In the genomic region with DNA sequence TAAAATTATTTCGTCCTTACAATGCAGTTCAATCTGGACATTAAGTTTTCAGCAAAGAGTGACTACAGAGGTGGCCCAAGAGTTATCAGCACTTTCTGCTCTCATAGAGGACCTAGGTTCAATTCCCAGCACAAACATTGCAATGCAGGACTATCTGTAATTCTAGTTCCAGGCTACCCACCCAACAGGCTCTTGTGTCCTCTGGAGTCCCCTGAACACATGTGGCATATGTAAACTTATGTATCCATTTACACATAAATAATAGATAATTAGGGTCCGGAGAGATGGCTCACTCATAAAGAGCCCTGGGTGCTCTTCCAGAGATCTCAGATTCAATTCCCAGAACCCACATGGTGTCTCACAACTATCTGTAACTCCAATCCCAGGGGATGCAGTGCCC, we compare ENCODE assay signal across 26 mouse cellular contexts.
"Had no signal": no experiment of that assay in that cellular context is flagged by ENCODE, and none has a peak within 500 bp of the region (broad histone marks: within the 10 kb centered on the region; RNA-seq: fewer than 3 reads in every experiment).

No protein-coding gene starts in this region.

- H3K27ac ChIP-seq: gastrocnemius, adult 2 months; heart, embryonic 10.5 days; hindbrain, embryonic 10.5 days; hindbrain, embryonic 12.5 days; hindbrain, embryonic 14.5 days; intestine, embryonic 15.5 days; layer of hippocampus, adult 2 months; left cerebral cortex, adult 2 months; limb, embryonic 10.5 days; limb, embryonic 12.5 days; liver, embryonic 13.5 days; liver, embryonic 15.5 days had no signal

- H3K4me3 ChIP-seq: gastrocnemius, adult 2 months; heart, embryonic 10.5 days; heart, embryonic 12.5 days; hindbrain, embryonic 10.5 days; hindbrain, embryonic 12.5 days; intestine, embryonic 15.5 days; layer of hippocampus, adult 2 months; left cerebral cortex, adult 2 months; limb, embryonic 10.5 days; limb, embryonic 12.5 days; liver, embryonic 13.5 days; liver, embryonic 15.5 days had no signal

- H3K9ac ChIP-seq: heart, embryonic 12.5 days; hindbrain, embryonic 12.5 days; hindbrain, embryonic 14.5 days; intestine, embryonic 15.5 days; limb, embryonic 12.5 days; liver, embryonic 13.5 days; liver, embryonic 15.5 days had no signal

- H3K27me3 ChIP-seq: heart, embryonic 12.5 days; hindbrain, embryonic 12.5 days; intestine, embryonic 15.5 days; limb, embryonic 12.5 days; liver, embryonic 13.5 days; liver, embryonic 15.5 days had no signal

- DNase-seq: gastrocnemius, adult 2 months; gastrocnemius, postnatal 10 days; gastrocnemius, postnatal 25 days; heart, postnatal 10 days; heart, postnatal 4 days; kidney, adult 18-20 months; kidney, adult 9 months; kidney, postnatal 14 days; kidney, postnatal 4 days; liver; liver, embryonic 13.5 days had no signal

- H3K4me1 ChIP-seq: hindbrain, embryonic 10.5 days; hindbrain, embryonic 12.5 days; intestine, embryonic 15.5 days; liver, embryonic 15.5 days had no signal

- H3K9me3 ChIP-seq: heart, embryonic 10.5 days; heart, embryonic 12.5 days; hindbrain, embryonic 10.5 days; hindbrain, embryonic 12.5 days; intestine, embryonic 15.5 days; limb, embryonic 10.5 days; limb, embryonic 12.5 days; liver, embryonic 13.5 days; liver, embryonic 15.5 days had no signal

- ATAC-seq: hindbrain, embryonic 16.5 days; inflammation-experienced regulatory T-cells, adult 6 months; intestine, embryonic 15.5 days; intestine, postnatal 0 days had no signal

- H3K36me3 ChIP-seq: heart, embryonic 10.5 days; heart, embryonic 12.5 days; hindbrain, embryonic 10.5 days; hindbrain, embryonic 12.5 days; intestine, embryonic 15.5 days; limb, embryonic 10.5 days; limb, embryonic 12.5 days; liver, embryonic 13.5 days; liver, embryonic 15.5 days had no signal

- H3K4me2 ChIP-seq: heart, embryonic 12.5 days; hindbrain, embryonic 12.5 days; hindbrain, embryonic 14.5 days; intestine, embryonic 15.5 days; limb, embryonic 12.5 days; liver, embryonic 11.5 days; liver, embryonic 13.5 days; liver, embryonic 15.5 days had no signal
